Mouse (Mus musculus) liver, embryonic 16.5 days (tissue): ENCODE data around the gene Gm21891. TPM values are rescaled to one million over a fixed set of nuclear protein-coding genes. Genes with fewer than 3 reads are reported as not detected.
"Not testable (repeated sequence)": the region's sequence is repeated elsewhere in the genome, so short reads cannot be mapped to it uniquely, and the experiment has no call there.

ENCODE experiments used
- ATAC-seq: fragments of 200-750 bp; cut with Nextera tagmentation; 2 replicates; pipeline ENCODE4 v1.8.0; 2017; ENCODE audit warnings: low read depth, mild to moderate bottlenecking, moderate number of reproducible peaks, moderate library complexity
- H3K27ac ChIP-seq: fragments of 300-500 bp; sonication (generic); 2 replicates; pipeline ENCODE4 v1.5.1; 2014; ENCODE audit warnings: mild to moderate bottlenecking, low read length
- H3K27me3 ChIP-seq: fragments of 300-500 bp; sonication (generic); 2 replicates; pipeline ENCODE4 v1.6.1; 2014; ENCODE audit warnings: low read depth, low read length, mixed read lengths; ENCODE audit not compliant: control insufficient read depth, insufficient read depth
- H3K36me3 ChIP-seq: fragments of 300-500 bp; sonication (generic); 2 replicates; pipeline ENCODE4 v1.6.1; 2014; ENCODE audit warnings: mild to moderate bottlenecking; ENCODE audit not compliant: control insufficient read depth, insufficient read depth
- H3K4me1 ChIP-seq: fragments of 300-500 bp; sonication (generic); 2 replicates; pipeline ENCODE4 v1.6.1; 2014; ENCODE audit warnings: low read depth, low read length, mixed read lengths; ENCODE audit not compliant: control insufficient read depth
- H3K4me2 ChIP-seq: fragments of 300-500 bp; sonication (generic); 2 replicates; pipeline ENCODE4 v1.6.1; 2014; ENCODE audit warnings: low read depth, low read length, mixed read lengths
- H3K4me3 ChIP-seq: fragments of 300-500 bp; sonication (generic); 2 replicates; pipeline ENCODE4 v1.5.1; 2014; ENCODE audit warnings: low read depth, mild to moderate bottlenecking, low read length
- H3K9ac ChIP-seq: fragments of 300-500 bp; sonication (generic); 2 replicates; pipeline ENCODE4 v1.6.1; 2014; ENCODE audit warnings: low read depth, low read length
- H3K9me3 ChIP-seq: fragments of 300-500 bp; sonication (generic); replicated peaks from 2 replicates; pipeline ENCODE4 v1.6.1; 2016; ENCODE audit warnings: low read length; ENCODE audit not compliant: control insufficient read depth
- WGBS: fragments of 180-500 bp; shearing (Covaris S2); extraction: QIAGEN DNeasy Blood & Tissue Kit; methylation state at CpG from one replicate; pipeline ENCODE4 v1.1.7; 2014; ENCODE audit not compliant: insufficient replicate concordance; 5-methylcytosine and 5-hydroxymethylcytosine counted together
- polyA plus RNA-seq: library from polyadenylated mRNA; unstranded; fragments of >200 nt; fragmentation: Nextera tagmentation; extraction: Ambion mirVana; gene quantifications from 2 replicates; pipeline ENCODE4 v1.2.1, GENCODE M21; 2015

Gene Gm21891
- polyA plus RNA-seq: not detected in 2 replicates

- WGBS: no CpG with 5 or more reads among the region's 3 CpGs
- ATAC-seq: not testable (repeated sequence)
Observed at GRCm38 (mm10) chrY:13133392-13133791, at the start of gene Gm21891. Gene Gm21891 (minus strand): TSS chrY:13133492.

DNA sequence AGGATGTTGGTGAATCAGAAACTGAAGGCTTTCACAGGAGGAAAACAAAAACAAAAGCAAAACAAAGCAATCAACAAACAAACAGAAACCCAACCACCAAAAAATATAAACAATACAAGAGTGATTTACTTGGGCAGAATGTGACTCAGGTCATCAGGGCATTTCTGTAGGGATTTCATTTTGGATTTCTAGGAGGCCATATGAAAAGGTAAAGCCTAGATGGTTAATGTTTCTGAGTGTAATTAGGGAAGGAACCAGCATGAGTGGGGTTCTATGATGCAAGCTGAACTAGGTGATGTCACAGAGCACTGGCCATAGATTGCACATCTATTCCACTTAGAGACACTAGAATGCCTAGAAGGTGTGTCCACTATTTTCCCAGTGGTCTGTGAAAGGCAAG is 28.4 kb upstream of the Gm21891 start, which contains the start of gene Gm21425:
Gm21425 (plus strand) TSS at position 301 of the 400 bp plus-strand sequence.
- H3K4me2 ChIP-seq, H3K4me1 ChIP-seq, H3K4me3 ChIP-seq, H3K9me3 ChIP-seq, H3K36me3 ChIP-seq, ATAC-seq, H3K27ac ChIP-seq, H3K9ac ChIP-seq, H3K27me3 ChIP-seq: not testable (repeated sequence)

More at GRCm38 (mm10) chrY:13133392-13133791, at the start of gene Gm21891:
- not testable (repeated sequence) for H3K27me3 ChIP-seq, H3K36me3 ChIP-seq, H3K9ac ChIP-seq, H3K9me3 ChIP-seq, H3K4me2 ChIP-seq, H3K4me1 ChIP-seq, H3K4me3 ChIP-seq, H3K27ac ChIP-seq

Other genes with a start within 250 kb of the Gm21891 start
- gene Gm20807, start 90.6 kb downstream of the Gm21891 start, polyA plus RNA-seq: not detected in 2 replicates
- not detected in 2 replicates for gene Gm21425, start 28.5 kb upstream of the Gm21891 start, polyA plus RNA-seq
- gene Gm21828, start 90.4 kb upstream of the Gm21891 start, polyA plus RNA-seq: not detected in 2 replicates
- not detected in 2 replicates for gene Gm21440, start 118.9 kb upstream of the Gm21891 start, polyA plus RNA-seq
- gene Gm21454, start 119.0 kb upstream of the Gm21891 start, polyA plus RNA-seq: not detected in 2 replicates
- gene Gm21725, start 215.6 kb upstream of the Gm21891 start, polyA plus RNA-seq: not detected in 2 replicates